Mouse (Mus musculus): Measurements from ENCODE around the gene Tmem177. TPM values are rescaled to one million over a fixed set of nuclear protein-coding genes. Genes with fewer than 3 reads are reported as not detected.

Gene Tmem177
- polyA plus RNA-seq, 2 experiments, result 6.1 to 6.8 TPM

DNA sequence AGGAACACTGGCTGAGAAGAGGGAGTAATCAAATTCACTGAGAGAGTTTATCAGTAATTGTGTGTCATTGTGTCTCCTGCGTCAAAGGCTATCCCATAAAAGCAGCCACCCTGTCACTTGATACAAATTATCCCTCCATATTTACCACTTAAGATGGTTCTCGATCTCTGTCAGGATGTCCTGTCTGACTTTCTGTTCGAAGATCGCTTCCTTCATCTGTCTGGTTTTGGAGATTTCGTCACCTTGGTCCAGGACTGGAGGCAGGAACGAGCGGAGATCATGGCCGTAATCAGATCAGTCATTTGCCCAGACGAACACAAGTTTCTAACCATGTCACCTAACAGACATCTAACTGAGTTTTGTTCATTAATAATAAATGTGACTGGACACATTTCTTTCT is 40.4 kb upstream of the Tmem177 start:
- no peak overlapping the region for H3K4me3 ChIP-seq (replicated peaks; ENCODE audit: low read length)
- H3K36me3 ChIP-seq (ENCODE audit: control insufficient read depth, insufficient read depth, low read length), result no peaks in the 10 kb centered on the region
- H3K4me2 ChIP-seq (replicated peaks; ENCODE audit: low read depth, low read length, severe bottlenecking), result no peak overlapping the region
- DNase-seq (ENCODE audit: low spot score), result no peak
- H3K9me3 ChIP-seq (ENCODE audit: control insufficient read depth, low read length), result no peaks in the 10 kb centered on the region
- no peak for ATAC-seq (ENCODE audit: low FRiP score, low read depth)
- no peaks in the 10 kb centered on the region for H3K4me1 ChIP-seq (ENCODE audit: control insufficient read depth, insufficient read depth, low read length)
- WGBS, result 87% methylated on average over 9 of the region's 9 CpGs
- H3K9ac ChIP-seq (ENCODE audit: low read depth, low read length, severe bottlenecking), result no peak overlapping the region
- no peak for TF ChIP-seq POLR2A (IDR thresholded peaks at IDR 0.05; ENCODE audit: borderline replicate concordance, extremely low read depth, insufficient read depth, insufficient read length)
- no peak overlapping the region for H3K27ac ChIP-seq (replicated peaks; ENCODE audit: low read depth, low read length)
- no peaks in the 10 kb centered on the region for H3K27me3 ChIP-seq (ENCODE audit: control insufficient read depth, insufficient read depth, low read length)

DNA sequence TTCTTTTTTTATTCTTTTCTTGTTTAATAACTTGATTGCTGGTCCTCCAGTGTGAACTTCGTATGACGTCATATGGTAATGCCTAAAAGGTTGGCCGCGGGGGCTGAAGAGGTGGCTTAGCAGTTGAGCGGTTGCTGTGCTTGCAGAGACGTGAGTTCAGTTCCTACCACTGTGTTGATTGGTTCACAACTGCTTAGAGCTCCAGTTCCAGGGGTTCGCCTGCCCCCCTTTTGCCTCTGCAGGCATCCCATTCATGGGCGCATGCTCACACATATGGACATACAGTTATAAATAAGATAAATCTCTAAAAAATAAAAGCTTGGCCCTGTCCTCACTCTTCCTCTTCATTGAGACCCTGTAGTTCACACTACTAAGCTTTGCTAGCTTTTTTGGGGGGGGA is 37.1 kb upstream of the Tmem177 start:
- no peaks in the 10 kb centered on the region for H3K9me3 ChIP-seq (ENCODE audit: control insufficient read depth, low read length)
- 90% methylated on average over 8 of the region's 8 CpGs for WGBS
- no peak for ATAC-seq (ENCODE audit: low FRiP score, low read depth)

DNA sequence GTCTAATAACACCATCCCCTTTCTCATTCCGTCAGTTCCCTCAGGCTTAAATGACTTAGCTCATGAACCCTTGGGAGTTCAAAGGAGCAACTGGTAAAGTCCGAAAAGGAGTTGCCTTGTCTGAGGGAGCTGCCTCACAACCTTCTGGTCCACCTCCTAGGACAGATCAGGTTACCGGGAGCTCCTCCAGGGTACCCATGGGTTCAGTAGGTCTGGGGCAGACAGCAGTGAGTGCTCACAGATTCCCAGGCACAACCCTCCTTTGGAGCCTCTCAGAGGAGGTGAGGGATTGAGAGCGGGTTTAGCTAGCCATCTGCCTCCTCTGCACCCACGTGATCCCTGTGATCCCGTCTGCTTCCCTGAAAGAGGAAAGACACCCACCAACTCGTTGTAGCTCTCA is 23.9 kb upstream of the Tmem177 start:
- no peaks in the 10 kb centered on the region for H3K9me3 ChIP-seq (ENCODE audit: control insufficient read depth, low read length)
- H3K4me1 ChIP-seq (ENCODE audit: control insufficient read depth, insufficient read depth, low read length), result 0 out of 2 replicates have a peak, but pooled peaks cover 3% of the 10 kb centered on the region
- H3K27ac ChIP-seq (replicated peaks; ENCODE audit: low read depth, low read length), result no peak overlapping the region
- H3K36me3 ChIP-seq (ENCODE audit: control insufficient read depth, insufficient read depth, low read length), result no peaks in the 10 kb centered on the region
- H3K9ac ChIP-seq (ENCODE audit: low read depth, low read length, severe bottlenecking), result no peak overlapping the region
- no peak for ATAC-seq (ENCODE audit: low FRiP score, low read depth)
- 12% methylated on average over 7 of the region's 7 CpGs for WGBS
- H3K27me3 ChIP-seq (ENCODE audit: control insufficient read depth, insufficient read depth, low read length), result no peaks in the 10 kb centered on the region
- no peak for DNase-seq (ENCODE audit: low spot score)
- no peak overlapping the region for H3K4me3 ChIP-seq (replicated peaks; ENCODE audit: low read length)
- no peak overlapping the region for H3K4me2 ChIP-seq (replicated peaks; ENCODE audit: low read depth, low read length, severe bottlenecking)
- TF ChIP-seq POLR2A (IDR thresholded peaks at IDR 0.05; ENCODE audit: borderline replicate concordance, extremely low read depth, insufficient read depth, insufficient read length), result no peak

More for the DNA sequence above, 37.1 kb upstream of the Tmem177 start:
- Histone ChIP-seq H3K4me3 (replicated peaks; ENCODE audit: low read length) (no peak overlapping the region), H3K4me2 (replicated peaks; ENCODE audit: low read depth, low read length, severe bottlenecking) (no peak overlapping the region), H3K27me3 (ENCODE audit: control insufficient read depth, insufficient read depth, low read length) (no peaks in the 10 kb centered on the region), H3K4me1 (ENCODE audit: control insufficient read depth, insufficient read depth, low read length) (no peaks in the 10 kb centered on the region), H3K27ac (replicated peaks; ENCODE audit: low read depth, low read length) (no peak overlapping the region), H3K36me3 (ENCODE audit: control insufficient read depth, insufficient read depth, low read length) (no peaks in the 10 kb centered on the region), H3K9ac (ENCODE audit: low read depth, low read length, severe bottlenecking) (no peak overlapping the region)
- no peak for TF ChIP-seq POLR2A (IDR thresholded peaks at IDR 0.05; ENCODE audit: borderline replicate concordance, extremely low read depth, insufficient read depth, insufficient read length)
- DNase-seq (ENCODE audit: low spot score), result no peak

DNA sequence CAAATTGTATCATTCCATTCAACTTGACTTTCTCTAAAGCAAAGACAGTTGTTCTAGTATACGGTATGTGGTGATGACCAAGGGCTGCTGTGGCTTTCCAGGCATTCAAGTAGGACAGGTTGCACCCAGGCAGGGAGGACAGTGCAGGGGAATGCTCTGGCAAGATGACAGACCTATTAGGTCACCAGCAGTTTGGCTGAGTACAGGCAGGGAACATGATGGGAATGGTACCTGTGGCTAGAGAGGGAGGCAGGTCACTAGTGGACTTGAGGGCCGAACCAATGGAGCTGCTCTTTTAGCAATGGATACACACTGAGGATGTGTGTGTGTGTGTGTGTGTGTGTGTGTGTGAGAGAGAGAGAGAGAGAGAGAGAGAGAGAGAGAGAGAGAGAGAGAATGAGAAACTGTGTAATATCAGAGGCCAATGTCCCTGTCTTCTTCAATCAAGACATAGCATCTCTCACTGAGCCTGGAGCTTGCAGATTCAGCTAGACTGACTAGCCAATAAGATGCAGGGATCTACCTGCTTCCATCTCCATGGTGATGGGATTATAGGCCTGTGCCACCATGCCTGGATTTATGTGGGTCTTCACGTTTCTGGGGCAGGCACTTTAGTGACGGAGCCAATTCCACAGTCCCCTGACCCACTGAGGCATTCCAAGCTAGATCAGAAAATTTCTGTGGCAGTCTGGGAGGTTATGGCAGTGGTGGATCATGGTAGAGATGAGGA is 18.6 kb upstream of the Tmem177 start:
- ATAC-seq (ENCODE audit: low FRiP score, low read depth) (no peak), DNase-seq (ENCODE audit: low spot score) (no peak)
- Histone ChIP-seq H3K9ac (ENCODE audit: low read depth, low read length, severe bottlenecking) (no peak overlapping the region), H3K4me2 (replicated peaks; ENCODE audit: low read depth, low read length, severe bottlenecking) (no peak overlapping the region), H3K4me3 (replicated peaks; ENCODE audit: low read length) (no peak overlapping the region), H3K27me3 (ENCODE audit: control insufficient read depth, insufficient read depth, low read length) (no peaks in the 10 kb centered on the region), H3K27ac (replicated peaks; ENCODE audit: low read depth, low read length) (no peak overlapping the region), H3K4me1 (ENCODE audit: control insufficient read depth, insufficient read depth, low read length) (0 out of 2 replicates have a peak, but pooled peaks cover 3% of the 10 kb centered on the region), H3K9me3 (ENCODE audit: control insufficient read depth, low read length) (no peaks in the 10 kb centered on the region), H3K36me3 (ENCODE audit: control insufficient read depth, insufficient read depth, low read length) (no peaks in the 10 kb centered on the region)
- TF ChIP-seq POLR2A (IDR thresholded peaks at IDR 0.05; ENCODE audit: borderline replicate concordance, extremely low read depth, insufficient read depth, insufficient read length), result no peak
- WGBS, result 66% methylated on average over 4 of the region's 4 CpGs

DNA sequence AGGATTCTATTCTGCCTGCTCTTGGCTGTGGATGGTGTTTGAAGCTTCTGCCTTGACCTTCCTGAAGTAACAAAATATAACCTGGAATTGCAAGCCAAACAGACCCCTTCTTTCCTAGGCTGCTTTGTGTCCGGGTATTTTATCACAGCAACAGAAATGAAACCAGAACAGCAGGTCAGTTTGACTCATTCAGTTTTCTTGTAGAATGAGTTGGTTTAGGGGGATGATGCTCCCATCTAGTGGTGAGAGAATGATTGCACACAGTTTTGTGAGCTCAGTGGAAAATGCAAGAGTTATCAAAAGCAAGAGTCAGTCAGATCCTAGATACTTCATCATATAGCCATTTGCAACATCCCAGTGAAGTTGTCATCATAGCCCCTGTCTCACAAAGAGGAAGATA is 16.7 kb upstream of the Tmem177 start:
- no peak overlapping the region for H3K27ac ChIP-seq (replicated peaks; ENCODE audit: low read depth, low read length)
- no peaks in the 10 kb centered on the region for H3K27me3 ChIP-seq (ENCODE audit: control insufficient read depth, insufficient read depth, low read length)
- no peaks in the 10 kb centered on the region for H3K36me3 ChIP-seq (ENCODE audit: control insufficient read depth, insufficient read depth, low read length)
- H3K4me3 ChIP-seq (replicated peaks; ENCODE audit: low read length), result no peak overlapping the region
- 66% methylated on average over 1 of the region's 1 CpGs for WGBS
- no peaks in the 10 kb centered on the region for H3K4me1 ChIP-seq (ENCODE audit: control insufficient read depth, insufficient read depth, low read length)
- TF ChIP-seq POLR2A (IDR thresholded peaks at IDR 0.05; ENCODE audit: borderline replicate concordance, extremely low read depth, insufficient read depth, insufficient read length), result no peak
- no peak overlapping the region for H3K4me2 ChIP-seq (replicated peaks; ENCODE audit: low read depth, low read length, severe bottlenecking)
- ATAC-seq (ENCODE audit: low FRiP score, low read depth) (no peak), DNase-seq (ENCODE audit: low spot score) (peak; percentile 44)
- no peak overlapping the region for H3K9ac ChIP-seq (ENCODE audit: low read depth, low read length, severe bottlenecking)
- H3K9me3 ChIP-seq (ENCODE audit: control insufficient read depth, low read length), result no peaks in the 10 kb centered on the region
